Mouse (Mus musculus): Measurements from ENCODE around the gene Olfr307.
"Not testable (repeated sequence)": the region's sequence is repeated elsewhere in the genome, so short reads cannot be mapped to it uniquely, and the experiment has no call there.

Gene Olfr307

GRCm38 (mm10) chr7:86337486-86337885, at the start of gene Olfr307:
Gene Olfr307, minus strand, starts transcription at chr7:86337586.
- DNase-seq (ENCODE audit: low read depth), result no peak

- no peak for DNase-seq (ENCODE audit: low read depth)
Measured at GRCm38 (mm10) chr7:86386558-86386957, 49.2 kb upstream of the Olfr307 start, which contains the start of gene Olfr304. Gene Olfr304, minus strand, starts transcription at chr7:86386658.

- no peak for DNase-seq (ENCODE audit: low read depth)
Measured at GRCm38 (mm10) chr7:86385769-86386168, 48.4 kb upstream of the Olfr307 start.

GRCm38 (mm10) chr7:86366828-86367227, 29.4 kb upstream of the Olfr307 start, which contains the start of gene Olfr305:
Gene Olfr305, minus strand, starts transcription at chr7:86366928.
- DNase-seq (ENCODE audit: low read depth), result no peak

GRCm38 (mm10) chr7:86346296-86346695, 8.9 kb upstream of the Olfr307 start:
- DNase-seq (ENCODE audit: low read depth), result not testable (repeated sequence)

- DNase-seq (ENCODE audit: low read depth), result no peak
Measured at GRCm38 (mm10) chr7:86344253-86344652, 6.9 kb upstream of the Olfr307 start.

GRCm38 (mm10) chr7:86342881-86343565, 5.6 kb upstream of the Olfr307 start:
- no peak for DNase-seq (ENCODE audit: low read depth)

GRCm38 (mm10) chr7:86325530-86325929, 11.9 kb downstream of the Olfr307 start, which contains the start of gene Olfr308:
Gene Olfr308, minus strand, starts transcription at chr7:86325630.
- no peak for DNase-seq (ENCODE audit: low read depth)

- DNase-seq (ENCODE audit: low read depth), result no peak
Measured at GRCm38 (mm10) chr7:86321323-86321722, 16.1 kb downstream of the Olfr307 start.

- DNase-seq (ENCODE audit: low read depth), result no peak
Measured at GRCm38 (mm10) chr7:86313608-86314007, 23.8 kb downstream of the Olfr307 start, which contains the start of gene Olfr309. Gene Olfr309, minus strand, starts transcription at chr7:86313708.

Measured in c-Kit-positive CD71-positive TER-119-negative erythroid progenitor cells, embryonic 14.5 days (primary cell).